Mouse (Mus musculus): ENCODE results near the gene Rsph6a.

GRCm38 (mm10) chr7:19055108-19055507 lies 618 bp downstream of the Rsph6a start:
- TF ChIP-seq CTCF (IDR thresholded peaks at IDR 0.05; ENCODE audit: borderline replicate concordance, insufficient read depth, low read depth, low read length) (no peak), POLR2A (IDR thresholded peaks at IDR 0.05; ENCODE audit: borderline replicate concordance, insufficient read depth, low read length) (no peak)
